Mouse (Mus musculus): ENCODE data around the gene Rab5b. TPM values are rescaled to one million over a fixed set of nuclear protein-coding genes. Genes with fewer than 3 reads are reported as not detected.

Rab5b gene
- total and polyA plus RNA-seq, 2 experiments from 2014 or later, result 118 to 133 TPM

GRCm38 (mm10) chr10:128705317-128705693 is 9.2 kb upstream of the Rab5b start:
- Histone ChIP-seq H3K4me3 (ENCODE audit: low read depth, low read length) (peak overlapping the region; percentile 62), H3K4me2 (ENCODE audit: low read depth) (peak overlapping the region; percentile 93), H3K27ac (ENCODE audit: low read depth, low read length) (no peak overlapping the region), H3K4me1 (ENCODE audit: insufficient read depth) (no peaks in the 10 kb centered on the region), H3K36me3 (ENCODE audit: insufficient read depth) (no peaks in the 10 kb centered on the region), H3K27me3 (ENCODE audit: insufficient read depth, low read length) (no peaks in the 10 kb centered on the region), H3K9ac (peak overlapping the region; percentile 44), H3K9me3 (ENCODE audit: low read length) (no peaks in the 10 kb centered on the region)
- DNase-seq (no peak), ATAC-seq (0 out of 2 replicates have a peak, but pooled peaks have one; percentile 7)
- TF ChIP-seq CTCF (IDR thresholded peaks at IDR 0.05; ENCODE audit: low read depth), result no peak
- 8% methylated on average over 11 of the region's 11 CpGs for WGBS

GRCm38 (mm10) chr10:128704491-128705316 is 8.6 kb upstream of the Rab5b start, which contains the start of gene Cdk2:
TSS of gene Cdk2 (minus strand) at chr10:128705031.
- Histone ChIP-seq H3K27ac (ENCODE audit: low read depth, low read length) (peak within 1 kb of the TSS; percentile 65; the same call in 1 of the 2 replicates), H3K9me3 (ENCODE audit: low read length) (no peaks in the 10 kb centered on the region), H3K36me3 (ENCODE audit: insufficient read depth) (no peaks in the 10 kb centered on the region), H3K4me2 (ENCODE audit: low read depth) (peak within 1 kb of the TSS; percentile 93), H3K27me3 (ENCODE audit: insufficient read depth, low read length) (no peaks in the 10 kb centered on the region), H3K4me1 (ENCODE audit: insufficient read depth) (no peaks in the 10 kb centered on the region), H3K4me3 (ENCODE audit: low read depth, low read length) (peak within 1 kb of the TSS; percentile 62), H3K9ac (peak within 1 kb of the TSS; percentile 44)
- WGBS, result 3% methylated on average over 53 of the region's 62 CpGs
- ATAC-seq, result peak; percentile 96
- DNase-seq, result peak; percentile 87
- no peak for TF ChIP-seq CTCF (IDR thresholded peaks at IDR 0.05; ENCODE audit: low read depth)

GRCm38 (mm10) chr10:128703895-128704294 is 7.8 kb upstream of the Rab5b start, which contains the start of gene Pmel:
TSS of gene Pmel (plus strand) at chr10:128704195.
- Histone ChIP-seq H3K9ac (peak within 1 kb of the TSS; percentile 44), H3K9me3 (ENCODE audit: low read length) (no peaks in the 10 kb centered on the region), H3K4me1 (ENCODE audit: insufficient read depth) (no peaks in the 10 kb centered on the region), H3K36me3 (ENCODE audit: insufficient read depth) (no peaks in the 10 kb centered on the region), H3K27ac (ENCODE audit: low read depth, low read length) (peak within 1 kb of the TSS; percentile 65; the same call in 1 of the 2 replicates), H3K27me3 (ENCODE audit: insufficient read depth, low read length) (no peaks in the 10 kb centered on the region), H3K4me3 (ENCODE audit: low read depth, low read length) (peak within 1 kb of the TSS; percentile 62), H3K4me2 (ENCODE audit: low read depth) (peak within 1 kb of the TSS; percentile 93)
- no peak for DNase-seq
- TF ChIP-seq CTCF (IDR thresholded peaks at IDR 0.05; ENCODE audit: low read depth), result no peak
- ATAC-seq, result no peak
- 26% methylated on average over 4 of the region's 4 CpGs for WGBS

GRCm38 (mm10) chr10:128702328-128703007 is 6.4 kb upstream of the Rab5b start:
- H3K9me3 ChIP-seq (ENCODE audit: low read length), result no peaks in the 10 kb centered on the region
- ATAC-seq (no peak), DNase-seq (no peak)
- H3K4me3 ChIP-seq (ENCODE audit: low read depth, low read length), result no peak overlapping the region
- H3K4me1 ChIP-seq (ENCODE audit: insufficient read depth), result no peaks in the 10 kb centered on the region
- 74% methylated on average over 6 of the region's 6 CpGs for WGBS
- TF ChIP-seq CTCF (IDR thresholded peaks at IDR 0.05; ENCODE audit: low read depth), result no peak
- no peak overlapping the region for H3K9ac ChIP-seq
- no peak overlapping the region for H3K27ac ChIP-seq (ENCODE audit: low read depth, low read length)
- H3K36me3 ChIP-seq (ENCODE audit: insufficient read depth), result no peaks in the 10 kb centered on the region
- no peaks in the 10 kb centered on the region for H3K27me3 ChIP-seq (ENCODE audit: insufficient read depth, low read length)
- no peak overlapping the region for H3K4me2 ChIP-seq (ENCODE audit: low read depth)

- no peak overlapping the region for H3K4me2 ChIP-seq (ENCODE audit: low read depth)
- H3K4me3 ChIP-seq (ENCODE audit: low read depth, low read length), result no peak overlapping the region
- WGBS, result 88% methylated on average over 5 of the region's 5 CpGs
- DNase-seq, result no peak
- no peaks in the 10 kb centered on the region for H3K4me1 ChIP-seq (ENCODE audit: insufficient read depth)
- no peaks in the 10 kb centered on the region for H3K27me3 ChIP-seq (ENCODE audit: insufficient read depth, low read length)
- TF ChIP-seq CTCF (IDR thresholded peaks at IDR 0.05; ENCODE audit: low read depth), result no peak
- no peaks in the 10 kb centered on the region for H3K36me3 ChIP-seq (ENCODE audit: insufficient read depth)
- ATAC-seq, result no peak
- H3K9ac ChIP-seq, result no peak overlapping the region
- H3K27ac ChIP-seq (ENCODE audit: low read depth, low read length), result no peak overlapping the region
- H3K9me3 ChIP-seq (ENCODE audit: low read length), result no peaks in the 10 kb centered on the region
These were observed 4.6 kb upstream of the Rab5b start for GRCm38 (mm10) chr10:128700712-128701111.

- ATAC-seq (no peak), DNase-seq (no peak)
- TF ChIP-seq CTCF (IDR thresholded peaks at IDR 0.05; ENCODE audit: low read depth), result no peak
- Histone ChIP-seq H3K36me3 (ENCODE audit: insufficient read depth) (no peaks in the 10 kb centered on the region), H3K27ac (ENCODE audit: low read depth, low read length) (no peak overlapping the region), H3K4me1 (ENCODE audit: insufficient read depth) (no peaks in the 10 kb centered on the region), H3K4me3 (ENCODE audit: low read depth, low read length) (no peak overlapping the region), H3K4me2 (ENCODE audit: low read depth) (no peak overlapping the region), H3K9me3 (ENCODE audit: low read length) (no peaks in the 10 kb centered on the region), H3K27me3 (ENCODE audit: insufficient read depth, low read length) (no peaks in the 10 kb centered on the region), H3K9ac (no peak overlapping the region)
- WGBS, result 83% methylated on average over 11 of the region's 11 CpGs
These were observed 3.5 kb upstream of the Rab5b start for GRCm38 (mm10) chr10:128699611-128700010.

- H3K4me1 ChIP-seq (ENCODE audit: insufficient read depth), result no peaks in the 10 kb centered on the region
- ATAC-seq (no peak), DNase-seq (no peak)
- WGBS, result 91% methylated on average over 5 of the region's 5 CpGs
- no peak overlapping the region for H3K9ac ChIP-seq
- H3K27ac ChIP-seq (ENCODE audit: low read depth, low read length), result no peak overlapping the region
- no peaks in the 10 kb centered on the region for H3K9me3 ChIP-seq (ENCODE audit: low read length)
- no peak overlapping the region for H3K4me3 ChIP-seq (ENCODE audit: low read depth, low read length)
- no peaks in the 10 kb centered on the region for H3K27me3 ChIP-seq (ENCODE audit: insufficient read depth, low read length)
- no peak overlapping the region for H3K4me2 ChIP-seq (ENCODE audit: low read depth)
- no peaks in the 10 kb centered on the region for H3K36me3 ChIP-seq (ENCODE audit: insufficient read depth)
- TF ChIP-seq CTCF (IDR thresholded peaks at IDR 0.05; ENCODE audit: low read depth), result no peak
These were observed 2.9 kb upstream of the Rab5b start for GRCm38 (mm10) chr10:128699006-128699405.

All from forebrain, postnatal 0 days (tissue).